Mouse (Mus musculus): ENCODE measurements around the gene Klf12.

The Klf12 gene

DNA sequence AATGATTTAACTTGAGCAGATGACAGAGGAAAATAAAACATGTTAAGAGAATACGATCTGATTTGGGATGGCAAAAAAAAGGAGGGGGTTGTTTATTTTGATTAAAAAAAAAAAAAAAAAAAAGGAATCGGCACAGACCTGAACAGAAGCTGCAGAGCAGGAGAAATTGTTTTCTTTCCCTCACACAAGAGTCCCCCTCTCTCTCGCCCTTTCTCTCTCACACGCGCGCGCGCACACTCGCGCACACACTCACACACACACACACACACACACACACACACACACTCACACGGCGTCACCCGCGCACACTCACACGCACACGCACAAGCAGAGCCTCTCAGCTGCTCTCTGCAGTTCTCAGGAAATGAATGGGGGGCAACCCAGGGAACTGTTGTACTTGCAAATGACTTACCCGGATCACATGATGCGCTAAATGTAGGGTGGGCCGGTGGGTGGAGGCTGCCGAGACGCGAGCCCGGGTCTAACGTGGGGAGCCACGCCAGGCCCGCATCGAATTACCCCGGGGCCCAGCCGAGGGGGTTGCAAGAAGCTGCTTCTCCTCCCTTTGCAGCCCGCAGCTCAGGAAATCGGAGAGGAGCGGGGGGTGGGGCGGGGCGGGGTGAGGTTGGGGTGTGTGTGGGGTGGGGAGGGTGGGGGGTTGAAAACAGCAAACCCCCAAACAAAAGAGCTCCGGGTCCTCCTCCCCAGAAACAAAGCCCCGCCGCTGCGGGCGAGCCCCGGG, at the start of gene Klf12:
Klf12 (minus strand) TSS at position 561 of the 742 bp plus-strand sequence.
- peak; percentile 54 for DNase-seq

- no peak for DNase-seq
Measured at GRCm38 (mm10) chr14:100333369-100333768, 48.9 kb upstream of the Klf12 start.

- DNase-seq, result no peak
Measured at GRCm38 (mm10) chr14:100328602-100329276, 44.3 kb upstream of the Klf12 start.

DNA sequence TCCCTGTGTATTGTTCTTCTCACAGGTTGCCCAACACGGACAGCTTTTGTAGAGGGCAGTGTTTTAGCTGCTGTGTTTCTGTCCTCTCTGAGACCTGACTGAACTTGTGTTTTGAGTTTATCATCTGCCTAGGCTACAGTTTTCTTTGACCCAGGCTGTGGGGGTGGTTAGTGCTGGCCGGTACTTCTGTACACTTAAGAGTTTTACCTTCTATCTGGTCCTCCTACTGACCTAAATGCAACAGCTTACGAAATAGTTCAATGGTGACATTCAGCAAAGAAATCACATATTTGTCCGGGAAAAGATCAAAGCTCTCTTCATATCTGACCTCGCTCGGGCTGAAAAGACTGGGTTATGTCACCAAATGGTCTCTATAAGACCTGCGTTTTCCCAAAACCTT, 39.8 kb upstream of the Klf12 start:
- no peak for DNase-seq

GRCm38 (mm10) chr14:100322012-100322411, 37.5 kb upstream of the Klf12 start:
- DNase-seq, result no peak

GRCm38 (mm10) chr14:100316780-100317179, 32.3 kb upstream of the Klf12 start:
- no peak for DNase-seq

- DNase-seq, result no peak
Measured at GRCm38 (mm10) chr14:100314099-100314498, 29.6 kb upstream of the Klf12 start.

- DNase-seq, result no peak
Measured at GRCm38 (mm10) chr14:100300905-100301304, 16.4 kb upstream of the Klf12 start.

DNA sequence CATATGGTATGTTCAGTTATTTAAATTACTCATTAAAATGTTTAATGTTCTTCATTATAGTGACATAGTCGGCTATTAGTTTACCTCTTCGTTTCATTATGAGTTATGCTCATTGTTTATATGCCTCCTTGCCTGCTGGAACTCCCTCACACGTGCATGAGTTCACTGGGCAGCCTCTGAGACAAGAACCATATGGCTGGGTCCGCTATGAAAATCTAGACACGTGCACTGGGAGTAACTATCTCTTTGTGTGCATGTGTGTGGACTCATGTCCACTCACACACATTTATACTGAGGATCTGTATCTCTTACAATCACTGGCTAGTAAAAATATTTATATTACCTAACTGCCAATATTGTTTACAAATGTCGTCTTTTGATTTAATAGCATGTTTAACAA, 14.4 kb upstream of the Klf12 start:
- no peak for DNase-seq

DNA sequence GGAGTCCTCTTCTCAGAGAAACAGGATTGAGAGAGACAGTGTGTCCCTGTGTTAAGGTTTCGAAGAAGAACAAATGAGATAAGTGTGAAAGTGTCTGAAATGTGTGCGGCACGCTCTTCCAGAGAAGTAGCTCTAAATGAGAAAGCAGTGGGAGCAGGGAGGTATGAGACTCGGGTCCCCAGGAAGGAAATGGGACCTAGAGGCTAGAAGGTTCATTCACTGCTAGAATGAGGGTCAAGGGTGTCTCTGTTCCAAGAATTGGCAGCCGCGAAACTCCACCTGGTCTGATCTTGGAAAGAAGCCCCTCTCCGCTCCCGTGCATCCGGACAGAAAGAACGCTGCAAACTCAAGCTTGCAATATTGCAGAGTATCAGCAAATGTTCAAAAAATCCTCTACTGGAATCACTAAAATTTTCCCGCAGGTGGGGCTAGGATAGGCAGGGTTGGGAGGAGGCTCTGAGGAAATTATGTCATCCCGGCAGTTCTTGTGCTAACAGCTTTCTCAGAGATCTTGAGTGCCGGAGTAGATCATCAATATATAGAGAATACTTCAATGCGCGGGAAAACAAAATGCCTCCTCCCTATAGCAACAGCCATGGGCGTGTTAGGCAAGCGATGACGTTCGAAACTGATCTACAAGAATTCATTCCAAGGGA, 2.2 kb upstream of the Klf12 start:
- DNase-seq, result no peak

- DNase-seq, result no peak
Measured at GRCm38 (mm10) chr14:100285656-100286585, 1.4 kb upstream of the Klf12 start.

- DNase-seq, result peak; percentile 44
Measured at GRCm38 (mm10) chr14:100284861-100285655, 579 bp upstream of the Klf12 start.

GRCm38 (mm10) chr14:100283411-100284118, 914 bp downstream of the Klf12 start:
- no peak for DNase-seq

- no peak for DNase-seq
Measured at GRCm38 (mm10) chr14:100282651-100283050, 1.8 kb downstream of the Klf12 start.

- no peak for DNase-seq
Measured at GRCm38 (mm10) chr14:100281734-100282133, 2.7 kb downstream of the Klf12 start.

GRCm38 (mm10) chr14:100274179-100274578, 10.3 kb downstream of the Klf12 start:
- DNase-seq, result no peak

DNA sequence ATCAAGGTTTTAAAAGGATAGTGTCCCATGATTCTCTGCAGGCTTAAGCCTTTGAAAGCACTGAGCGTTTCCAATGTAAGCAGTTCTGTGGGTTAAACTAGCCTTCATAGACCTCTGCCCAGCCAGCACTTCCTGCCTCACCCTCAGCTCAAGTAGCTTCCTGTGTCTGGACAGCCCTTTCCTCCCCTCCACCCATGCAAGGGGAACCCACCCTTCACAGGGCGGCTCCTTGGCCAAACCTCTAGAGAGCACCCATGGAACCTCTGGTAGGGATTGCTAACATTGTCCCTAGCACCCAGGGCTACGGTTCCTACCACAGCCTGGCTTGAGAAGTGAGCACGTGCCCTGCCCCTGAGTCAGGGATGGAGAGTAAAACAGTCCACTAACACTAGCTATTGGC, 23.9 kb downstream of the Klf12 start:
- DNase-seq, result no peak

DNA sequence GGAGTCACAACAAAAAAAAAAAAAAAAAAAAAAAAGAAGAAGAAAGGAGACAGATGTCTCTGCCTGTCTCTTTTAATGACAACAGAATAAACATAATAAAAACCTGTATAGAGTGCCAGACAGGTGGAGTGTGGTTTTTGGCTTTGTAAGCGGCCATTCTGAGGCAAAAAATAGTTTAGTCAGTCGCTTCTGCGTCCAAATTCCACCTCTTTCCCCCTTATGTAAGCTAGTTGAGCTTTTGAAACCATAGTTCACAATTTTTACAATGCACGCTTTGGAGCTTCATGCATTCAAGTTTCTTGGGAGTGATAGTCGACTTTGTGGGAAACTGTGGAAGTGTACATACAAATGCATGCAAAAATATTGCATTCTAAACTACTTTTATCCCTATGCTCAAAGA, 41.4 kb downstream of the Klf12 start:
- DNase-seq, result no peak

DNA sequence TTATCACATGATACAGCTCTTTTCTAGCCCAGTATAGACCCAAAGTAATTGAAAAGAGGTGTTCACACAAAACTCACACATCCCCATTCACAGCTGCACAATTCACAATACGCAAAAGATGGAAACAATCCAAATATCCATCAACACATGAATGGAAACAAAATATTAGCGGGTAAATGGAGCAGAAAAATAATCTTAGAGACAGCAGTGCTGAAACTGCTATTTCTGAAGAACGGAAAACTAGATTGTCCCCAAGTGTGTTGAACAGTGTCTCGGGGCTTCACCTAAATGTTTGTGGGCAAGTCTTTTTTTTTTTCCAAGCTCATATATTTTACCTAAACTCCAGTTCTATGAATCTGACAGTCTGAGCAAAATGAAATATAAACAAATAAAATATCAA, 44.6 kb downstream of the Klf12 start:
- DNase-seq, result no peak

DNA sequence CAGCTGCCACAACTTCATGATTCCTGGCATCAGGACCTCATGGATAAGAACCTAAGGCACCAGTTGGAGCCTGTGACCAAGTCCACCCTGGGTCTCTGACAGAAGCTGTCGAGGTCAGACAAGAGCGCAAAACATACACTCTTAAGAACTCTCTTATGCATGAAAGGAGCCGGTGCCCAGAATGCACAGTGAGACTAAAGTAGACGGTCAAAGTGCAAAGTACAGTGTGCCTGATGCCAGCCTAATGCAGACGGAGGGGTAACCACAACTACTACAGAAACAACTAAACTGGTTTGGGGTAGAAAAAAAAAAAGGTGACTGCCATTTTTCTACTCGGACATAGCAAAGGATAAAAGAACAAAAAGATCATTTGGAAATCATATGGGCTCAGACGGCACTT, 47.7 kb downstream of the Klf12 start:
- DNase-seq, result no peak

GRCm38 (mm10) chr14:100235746-100236145, 48.7 kb downstream of the Klf12 start:
- DNase-seq, result no peak
